Mouse (Mus musculus): ENCODE measurements around the gene Cbx5.

Gene Cbx5

GRCm38 (mm10) chr15:103170316-103170679 is 69.3 kb downstream of the Cbx5 start:
- DNase-seq = no peak

GRCm38 (mm10) chr15:103169612-103170315 is 69.9 kb downstream of the Cbx5 start:
- no peak for DNase-seq

DNA sequence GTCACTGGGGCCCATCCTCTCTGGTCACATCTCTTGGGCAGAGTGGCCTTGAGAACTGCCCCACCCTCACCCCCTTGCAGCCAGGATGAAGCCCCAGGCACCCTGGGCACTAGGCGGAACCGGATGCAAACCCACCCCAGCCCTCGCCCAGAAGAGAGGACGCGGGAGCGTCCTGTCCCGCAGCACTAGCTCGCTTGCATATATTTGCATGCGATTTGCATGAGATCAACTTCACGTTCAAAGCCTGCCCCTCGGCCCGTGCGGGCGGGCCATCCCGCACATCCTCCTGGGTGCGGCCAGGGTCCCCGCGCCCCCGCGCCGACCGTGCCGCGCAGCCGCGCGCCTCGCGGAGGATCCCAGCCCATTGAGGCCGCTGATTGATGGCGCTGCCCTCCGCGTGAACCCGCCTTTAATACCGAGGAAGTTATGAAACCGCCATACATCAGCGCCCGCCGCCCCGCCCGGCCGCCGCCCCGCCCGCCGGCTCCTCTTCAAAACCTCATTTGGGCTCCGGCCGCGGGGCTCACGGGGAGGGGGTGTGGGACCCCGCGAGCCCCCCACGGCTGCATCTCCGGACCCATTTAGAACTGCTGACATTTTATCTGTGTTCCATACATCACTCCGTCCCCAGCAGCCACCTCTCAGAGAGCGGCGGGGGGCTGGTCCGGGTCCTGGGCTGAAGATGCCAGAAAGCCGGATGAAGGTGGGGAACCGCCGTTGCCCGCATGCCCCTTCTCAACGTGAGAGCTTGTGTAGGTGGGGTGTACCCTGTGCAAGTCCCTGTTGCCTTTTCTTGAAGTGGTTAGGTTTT is 70.6 kb downstream of the Cbx5 start:
- no peak for DNase-seq

GRCm38 (mm10) chr15:103167786-103168185 is 71.8 kb downstream of the Cbx5 start:
- DNase-seq = no peak

GRCm38 (mm10) chr15:103167042-103167615 is 72.5 kb downstream of the Cbx5 start, which contains the start of gene Smug1:
Gene Smug1, minus strand, starts transcription at chr15:103167092.
- no peak for DNase-seq

DNA sequence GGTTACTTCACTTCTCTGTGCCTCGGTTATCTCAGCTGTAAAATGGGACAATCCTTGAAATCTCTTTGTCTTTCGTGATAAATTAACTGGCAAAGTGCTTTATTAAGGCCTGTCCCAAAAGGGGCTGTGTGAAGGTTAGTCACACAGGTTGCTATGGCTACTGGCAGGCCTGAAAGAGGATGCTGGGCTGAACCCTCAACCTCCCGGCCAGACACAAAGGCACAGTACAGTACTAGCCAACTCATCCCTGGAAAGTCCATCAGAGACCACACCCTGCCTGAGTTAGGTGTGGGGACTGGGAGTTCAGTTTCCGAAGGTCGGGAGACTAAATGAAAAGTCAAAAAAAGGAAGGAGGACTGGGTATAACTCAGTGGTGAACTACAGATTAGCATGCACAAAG is 73.7 kb downstream of the Cbx5 start:
- DNase-seq = no peak

- DNase-seq = peak; percentile 91
These were observed 74.2 kb downstream of the Cbx5 start for GRCm38 (mm10) chr15:103165379-103165778.

DNA sequence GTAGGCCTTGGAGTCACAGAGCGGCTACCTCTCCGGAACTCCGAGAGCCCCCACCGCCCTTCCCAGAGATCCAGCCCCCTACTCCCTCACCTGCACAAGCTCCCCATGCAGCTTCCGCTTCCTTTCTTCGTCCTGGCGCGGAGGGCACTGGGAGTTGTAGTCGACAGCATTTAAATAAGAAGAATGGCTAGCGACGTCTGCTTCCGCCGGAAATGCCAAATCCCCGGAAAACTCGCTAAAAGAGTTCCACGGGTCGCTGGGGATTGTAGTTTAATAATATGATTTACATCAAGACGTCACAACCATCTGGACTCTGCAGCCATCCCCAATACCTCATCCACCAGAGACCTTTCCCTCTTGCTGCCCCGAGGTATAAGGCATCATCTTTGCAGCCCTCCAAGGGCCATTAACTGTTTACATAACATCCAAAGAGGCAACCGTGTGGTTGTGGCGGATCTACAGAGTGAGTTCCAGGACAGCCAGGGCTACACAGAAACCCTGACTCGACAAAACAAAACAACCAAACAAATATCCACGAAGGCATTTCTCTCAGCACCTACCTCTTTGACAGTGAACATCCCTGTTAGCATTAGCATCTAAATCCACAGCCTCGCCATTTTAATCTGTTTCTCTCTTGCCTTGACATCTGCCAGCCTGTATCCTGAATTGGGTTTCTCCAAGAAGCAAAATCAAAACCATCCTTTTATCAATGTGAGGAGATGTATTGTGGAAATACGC is 76.3 kb downstream of the Cbx5 start:
- peak; percentile 89 for DNase-seq

DNA sequence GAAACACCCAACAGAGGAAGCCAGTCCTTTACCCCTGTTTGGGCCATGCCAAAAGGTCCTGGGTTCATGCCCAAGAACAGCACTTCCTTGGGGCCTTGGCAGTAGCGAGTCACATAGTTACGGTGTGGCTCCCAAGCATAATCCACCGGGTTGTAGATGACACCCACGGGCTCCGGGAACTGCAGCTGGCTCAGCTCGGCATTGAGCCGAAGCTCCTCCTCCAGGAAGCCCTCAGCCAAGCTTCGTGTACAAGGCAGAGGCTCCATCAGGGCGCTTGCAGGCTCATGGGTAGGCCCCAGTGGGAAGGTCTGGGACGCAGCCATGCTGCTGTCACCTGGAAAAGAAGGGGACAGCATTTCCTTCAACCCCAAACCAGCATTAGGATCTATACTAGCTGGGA is 82.0 kb downstream of the Cbx5 start:
- DNase-seq = no peak

DNA sequence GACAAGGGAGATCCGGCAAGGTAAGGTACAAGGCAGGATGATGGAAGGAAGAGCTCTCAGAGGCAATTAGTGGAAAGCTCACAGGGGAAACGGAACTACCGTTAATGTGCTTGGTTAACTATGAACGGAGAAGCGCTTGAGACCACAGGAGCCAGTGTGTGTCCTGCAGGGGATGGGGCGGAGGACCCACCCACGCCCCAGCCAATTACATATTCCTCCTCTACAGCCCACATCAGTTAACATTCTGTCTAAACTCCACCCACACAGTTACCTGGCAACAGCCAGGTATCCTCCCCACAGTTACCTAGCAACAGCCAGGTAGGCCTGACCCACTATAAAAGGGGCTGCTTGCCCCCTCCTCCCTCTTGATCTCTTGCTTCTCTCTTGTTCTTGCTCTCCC is 82.7 kb downstream of the Cbx5 start:
- no peak for DNase-seq

DNA sequence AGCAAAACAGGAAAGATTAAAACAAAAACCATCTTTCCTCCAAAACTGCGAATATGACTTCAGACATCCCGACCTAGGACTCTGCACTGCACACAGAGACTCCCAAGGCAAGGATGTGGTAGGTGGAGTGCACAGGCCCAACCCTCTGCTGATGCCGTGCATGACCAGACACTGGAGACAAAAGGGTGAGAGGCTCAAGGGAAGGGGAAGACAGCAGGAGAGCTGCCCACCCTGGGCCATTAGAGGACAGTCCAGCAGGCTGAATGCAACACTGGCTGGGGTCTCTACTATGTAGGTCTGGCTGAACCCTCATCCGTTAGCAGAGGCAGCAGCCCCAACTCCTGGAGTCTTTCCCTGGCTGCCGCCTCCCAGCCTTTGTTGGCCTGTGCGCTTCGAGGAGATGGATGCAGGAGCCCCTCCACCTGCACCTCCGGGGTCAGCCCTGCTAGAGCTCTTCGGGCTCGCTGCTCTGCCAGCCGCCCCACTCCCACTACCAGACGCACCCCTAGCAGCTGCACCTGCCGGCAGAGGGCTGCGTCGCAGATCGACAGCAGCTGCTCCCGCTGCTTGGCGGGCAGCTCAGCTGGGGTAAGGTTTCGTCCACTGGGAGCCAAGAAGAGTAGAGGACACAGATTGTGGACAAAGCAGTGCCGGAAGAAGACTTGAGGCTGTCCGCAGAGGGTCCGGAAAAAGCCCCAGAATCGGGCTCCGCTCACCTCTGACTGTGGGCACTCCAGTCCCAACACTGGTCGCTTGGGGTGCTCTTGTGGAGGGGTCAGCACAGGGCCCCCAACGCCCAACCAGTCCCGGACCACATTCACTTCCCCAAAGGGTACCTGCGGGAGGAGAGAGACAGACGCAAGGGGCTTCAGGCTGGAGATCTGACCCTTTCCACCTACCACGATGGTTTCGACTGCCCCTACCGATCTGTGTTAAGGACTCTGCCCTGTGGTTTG is 84.0 kb downstream of the Cbx5 start:
- no peak for DNase-seq

- DNase-seq = no peak
These were observed 86.6 kb downstream of the Cbx5 start for GRCm38 (mm10) chr15:103152890-103153610.

GRCm38 (mm10) chr15:103152371-103152770 is 87.2 kb downstream of the Cbx5 start:
- no peak for DNase-seq

- DNase-seq = no peak
These were observed 91.8 kb downstream of the Cbx5 start for GRCm38 (mm10) chr15:103147779-103148178.

DNA sequence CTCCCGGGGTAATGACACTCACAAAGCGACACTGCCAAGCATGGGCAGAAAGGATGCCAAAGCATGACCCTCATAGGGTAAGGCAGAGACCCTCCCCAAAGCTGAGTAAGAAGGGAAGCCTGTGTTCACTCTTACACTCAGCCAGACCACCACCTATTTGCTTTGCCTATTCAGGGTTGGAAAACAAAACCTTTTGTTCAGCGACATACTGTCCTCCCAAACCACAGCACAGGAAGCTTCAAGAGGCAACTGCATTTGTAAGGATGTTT is 92.3 kb downstream of the Cbx5 start:
- DNase-seq = no peak

- peak; percentile 76 for DNase-seq
These were observed 92.8 kb downstream of the Cbx5 start for GRCm38 (mm10) chr15:103146627-103147421.

DNA sequence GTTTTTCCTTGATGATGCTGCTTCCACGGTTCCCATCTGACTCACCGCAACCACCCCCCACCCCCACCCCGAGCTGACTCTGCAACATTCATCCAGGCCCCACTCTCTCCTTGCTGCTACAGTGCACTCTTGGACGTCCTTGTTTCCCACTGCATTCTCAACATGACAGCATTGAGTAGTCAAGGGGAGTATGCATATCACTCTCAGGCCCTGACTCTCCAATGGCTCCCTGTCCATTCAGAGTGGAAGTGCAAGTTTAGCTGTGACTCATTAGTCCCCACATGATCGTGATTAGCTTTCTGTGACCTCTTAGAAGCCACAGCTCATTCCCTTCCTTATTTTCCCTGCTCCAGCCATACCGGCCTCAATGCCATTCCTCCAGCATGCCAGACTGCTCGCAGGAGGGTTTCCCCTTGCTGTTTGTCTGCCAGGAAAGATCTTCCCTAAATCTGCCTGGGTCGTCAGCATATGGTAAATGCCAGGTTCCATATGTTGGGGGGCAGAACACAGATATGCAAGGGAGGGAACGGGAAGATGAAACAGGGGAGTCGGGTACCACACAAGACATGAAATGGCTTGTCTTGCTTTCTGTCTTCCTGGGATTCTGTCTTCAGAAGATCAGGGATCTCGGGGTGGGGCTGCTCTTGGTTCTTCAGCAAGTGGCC is 93.8 kb downstream of the Cbx5 start:
- DNase-seq = no peak

GRCm38 (mm10) chr15:103144176-103144575 is 95.4 kb downstream of the Cbx5 start:
- DNase-seq = no peak
